Mouse (Mus musculus) brain, embryonic 14.5 days (tissue): ENCODE data around the gene Hip1.

Experiments used
- CTCF ChIP-seq: fragments of 200-500 bp; IDR thresholded peaks from 2 replicates; pipeline ENCODE4 v1.5.1; 2012; ENCODE audit warnings: inconsistent platforms, mild to moderate bottlenecking, moderate library complexity, borderline replicate concordance; ENCODE audit not compliant: insufficient read depth, insufficient read length; ENCODE audit errors: extremely low read depth
- POLR2A ChIP-seq: fragments of 200-500 bp; IDR thresholded peaks from 2 replicates; pipeline ENCODE4 v1.6.1; 2012; ENCODE audit warnings: mild to moderate bottlenecking, inconsistent platforms, borderline replicate concordance; ENCODE audit not compliant: poor library complexity, insufficient read depth, insufficient read length, severe bottlenecking; ENCODE audit errors: extremely low read depth

DNA sequence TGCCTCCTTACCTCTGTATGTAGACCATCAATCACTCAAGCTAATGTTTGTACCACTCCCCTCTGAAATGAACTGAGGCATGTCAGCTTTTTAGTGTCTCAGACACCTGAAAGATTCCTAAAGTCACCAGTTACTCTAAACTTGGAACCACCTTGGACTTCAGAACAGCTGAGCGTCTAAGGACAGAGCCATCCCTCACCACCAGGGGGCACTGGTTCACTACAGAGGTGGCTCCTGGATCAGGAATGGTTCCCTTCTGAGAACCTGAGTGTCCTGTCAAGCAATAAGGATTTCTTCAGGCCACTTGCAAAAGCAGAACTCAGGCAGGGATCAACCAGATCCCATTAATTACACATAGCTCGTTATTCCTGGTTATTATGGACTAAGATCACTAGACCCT lies 144.7 kb downstream of the Hip1 start:
- TF ChIP-seq POLR2A: no peak
- peak; percentile 92 for TF ChIP-seq CTCF
